Mouse (Mus musculus): Measurements from ENCODE around the gene Fam78b. TPM values are rescaled to one million over a fixed set of nuclear protein-coding genes. Genes with fewer than 3 reads are reported as not detected.

Fam78b gene
- polyA plus RNA-seq, 1 experiment from 2014 or later: 0.89 TPM

DNA sequence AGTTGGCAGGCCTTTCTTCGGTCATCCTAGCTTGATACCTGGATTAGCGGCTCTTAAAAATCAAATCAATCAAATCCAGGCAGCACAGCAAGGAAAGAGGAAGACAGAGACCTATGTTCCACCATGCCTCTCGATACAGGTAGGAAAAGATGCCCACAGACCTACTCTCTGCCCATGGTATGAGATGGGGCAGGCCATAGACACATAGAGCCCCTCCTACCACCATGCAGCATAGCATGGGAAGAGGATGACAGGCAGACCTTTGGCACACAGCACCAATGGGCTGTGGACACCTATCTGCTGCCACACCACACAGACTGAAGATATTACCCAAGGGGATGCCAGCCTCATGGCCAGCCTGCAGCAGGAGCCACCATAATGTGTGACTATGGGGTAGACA is 124.7 kb downstream of the Fam78b start:
- no peak for ATAC-seq (replicated peaks; ENCODE audit: insufficient number of reproducible peaks, insufficient read depth, low FRiP score, low read depth)
- WGBS: 73% methylated on average over 3 of the region's 3 CpGs
- no peaks in the 10 kb centered on the region for H3K36me3 ChIP-seq
- no peak overlapping the region for H3K9ac ChIP-seq
- H3K9me3 ChIP-seq (replicated peaks): no peaks in the 10 kb centered on the region
- no peaks in the 10 kb centered on the region for H3K27me3 ChIP-seq
- no peak overlapping the region for H3K4me2 ChIP-seq
- no peak overlapping the region for H3K4me3 ChIP-seq
- H3K4me1 ChIP-seq (replicated peaks): no peaks in the 10 kb centered on the region
- no peak overlapping the region for H3K27ac ChIP-seq

DNA sequence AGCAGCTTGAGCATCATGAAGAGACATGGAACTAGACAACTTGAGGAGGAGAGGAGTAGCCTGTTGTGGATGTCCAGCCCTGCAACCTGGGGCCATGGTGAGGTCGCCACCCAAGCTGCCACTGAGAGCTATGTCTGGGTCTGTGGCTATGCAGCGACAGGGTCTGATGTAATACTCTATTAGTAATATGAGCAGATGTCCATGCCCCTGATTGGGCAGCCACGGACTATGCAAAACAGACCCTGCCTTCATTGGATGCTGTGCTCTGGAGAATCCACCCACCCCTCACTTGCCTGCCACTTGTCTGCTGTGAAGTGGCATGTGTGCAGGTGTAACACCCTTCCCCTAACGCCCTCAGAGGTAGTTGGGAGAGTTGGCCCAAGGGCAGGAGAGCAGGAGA is 125.1 kb downstream of the Fam78b start:
- no peak for ATAC-seq (replicated peaks; ENCODE audit: insufficient number of reproducible peaks, insufficient read depth, low FRiP score, low read depth)
- Histone ChIP-seq H3K27ac (no peak overlapping the region), H3K27me3 (no peaks in the 10 kb centered on the region), H3K9ac (no peak overlapping the region), H3K4me2 (no peak overlapping the region), H3K9me3 (replicated peaks) (no peaks in the 10 kb centered on the region), H3K36me3 (no peaks in the 10 kb centered on the region), H3K4me3 (no peak overlapping the region), H3K4me1 (replicated peaks) (no peaks in the 10 kb centered on the region)
- WGBS: 62% methylated on average over 4 of the region's 4 CpGs

DNA sequence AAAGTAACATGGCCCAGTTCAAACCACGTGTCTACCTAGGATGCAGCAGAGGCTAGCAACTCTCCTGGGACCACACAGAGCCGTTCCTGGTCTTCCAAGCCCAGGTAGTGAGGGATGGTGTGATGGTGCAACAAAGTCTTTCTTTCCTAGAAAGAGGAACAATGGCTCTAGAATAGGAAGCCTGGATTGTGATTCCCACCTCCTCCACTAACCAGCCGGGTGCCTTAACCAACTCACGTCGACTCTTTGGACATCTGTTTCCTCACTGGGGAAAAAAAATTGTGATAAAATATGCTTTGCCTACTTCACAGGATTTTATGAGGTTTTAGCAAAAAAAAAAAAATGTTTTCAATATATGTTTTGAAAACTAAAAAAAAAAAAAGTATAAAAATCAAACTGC is 134.5 kb downstream of the Fam78b start:
- H3K4me3 ChIP-seq: no peak overlapping the region
- 71% methylated on average over 5 of the region's 5 CpGs for WGBS
- H3K4me2 ChIP-seq: no peak overlapping the region
- ATAC-seq (replicated peaks; ENCODE audit: insufficient number of reproducible peaks, insufficient read depth, low FRiP score, low read depth): no peak
- H3K9me3 ChIP-seq (replicated peaks): no peaks in the 10 kb centered on the region
- no peaks in the 10 kb centered on the region for H3K36me3 ChIP-seq
- H3K27me3 ChIP-seq: no peaks in the 10 kb centered on the region
- no peak overlapping the region for H3K9ac ChIP-seq
- no peaks in the 10 kb centered on the region for H3K4me1 ChIP-seq (replicated peaks)
- no peak overlapping the region for H3K27ac ChIP-seq
